Mouse (Mus musculus) lung, postnatal 0 days (tissue): ENCODE measurements around the gene Suv39h1.

Experiments
- CTCF ChIP-seq: IDR thresholded peaks from 2 replicates; pipeline ENCODE4 v1.5.1; 2016; ENCODE audit warnings: antibody characterized with exemption, mild to moderate bottlenecking
- EP300 ChIP-seq: IDR thresholded peaks from 2 replicates; pipeline ENCODE4 v1.6.1; 2016; ENCODE audit warnings: antibody characterized with exemption, mild to moderate bottlenecking, control low read depth

GRCm38 (mm10) chrX:8018286-8018685 lies 56.3 kb downstream of the Suv39h1 start, which contains the start of gene Glod5:
- TF ChIP-seq CTCF, result no peak
- TF ChIP-seq EP300, result no peak
